Mouse (Mus musculus) bone marrow, adult 2 months (tissue): ENCODE data around the gene Slc45a2.

Experiments used
- CTCF ChIP-seq: fragments of 200-500 bp; IDR thresholded peaks from 2 replicates; pipeline ENCODE4 v1.5.1; 2011; ENCODE audit warnings: low read length, control low read depth; ENCODE audit not compliant: control insufficient read depth, insufficient read depth
- POLR2A ChIP-seq: fragments of 200-500 bp; IDR thresholded peaks from 2 replicates; pipeline ENCODE4 v1.6.1; 2011; ENCODE audit warnings: low read depth, mild to moderate bottlenecking, control low read depth, low read length, borderline replicate concordance; ENCODE audit not compliant: control insufficient read depth

DNA sequence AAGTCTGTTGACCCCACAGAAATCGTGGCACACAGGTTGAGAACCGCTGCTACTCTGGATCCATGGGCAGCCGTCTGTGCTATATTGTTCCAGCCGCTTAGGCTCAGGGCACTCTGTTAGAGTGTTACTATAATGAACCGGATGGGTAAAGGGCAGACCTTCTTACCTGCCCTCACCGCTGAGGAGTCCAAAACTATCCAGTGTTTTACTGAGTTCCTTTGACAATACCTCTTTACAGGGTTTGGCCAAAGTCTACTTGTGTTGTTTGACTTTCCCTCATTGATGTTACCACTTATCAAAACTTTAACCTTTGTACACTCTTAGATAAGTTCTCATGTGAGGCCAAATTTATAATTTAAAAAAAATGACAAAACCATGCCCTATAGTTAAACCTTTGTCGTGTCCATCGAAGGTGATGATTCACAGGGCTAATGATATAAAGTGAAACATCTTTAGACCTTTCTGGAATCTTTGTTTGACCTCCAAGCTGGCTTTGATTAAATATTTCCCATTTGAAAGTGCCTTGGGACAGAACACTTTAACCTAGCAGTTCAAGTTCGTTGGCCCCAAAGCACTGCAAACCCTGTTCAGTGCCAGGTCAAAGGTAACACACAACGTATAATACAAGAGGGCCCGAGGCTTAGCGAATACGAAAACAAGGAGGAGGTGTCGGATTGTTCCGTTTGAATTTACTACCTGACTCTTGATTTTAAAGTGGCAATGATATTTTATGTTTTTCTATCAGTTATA is 41.1 kb upstream of the Slc45a2 start:
- TF ChIP-seq CTCF (no peak), POLR2A (no peak)
